ENCODE assay signal across 8 mouse cellular contexts in genomic region chr9:108196920-108197677, GRCm38 (mm10). TPM values are rescaled to one million over a fixed set of nuclear protein-coding genes. Genes with fewer than 3 reads are reported as not detected.
A peak's percentile ranks its signal among the peaks of the same experiment; 100 is the strongest.
DNase-seq lines count a peak whose midpoint lies in the region; ATAC-seq and TF ChIP-seq lines count a peak whose summit lies in the region.

No protein-coding gene starts in this region.

- ATAC-seq in kidney, postnatal 0 days (replicated peaks; ENCODE audit: low FRiP score, low read depth) = no peak
- ATAC-seq in forebrain, embryonic 12.5 days (ENCODE audit: low FRiP score) = peak; percentile 60; the same call in 1 of the 2 replicates
- ATAC-seq in neural tube, embryonic 13.5 days (ENCODE audit: low read depth) = no peak
- ATAC-seq in megakaryocyte progenitor cell, adult 5-6 weeks (replicated peaks; ENCODE audit: poor library complexity) = no peak
- no peak for ATAC-seq in activated CD4-positive, CD25-positive, alpha-beta regulatory T cell, adult 4 months

- H3K9ac ChIP-seq in kidney, postnatal 0 days (ENCODE audit: low read depth, low read length) = peak overlapping the region; percentile 40; the same call in 1 of the 2 replicates
- no peak overlapping the region for H3K9ac ChIP-seq in forebrain, embryonic 12.5 days
- H3K9ac ChIP-seq in neural tube, embryonic 13.5 days = 0 out of 2 replicates have a peak overlapping the region, but pooled peaks have one; percentile 22

- 0 out of 2 replicates have a peak, but pooled peaks cover 14% of the 10 kb centered on the region for H3K4me1 ChIP-seq in kidney, postnatal 0 days (replicated peaks; ENCODE audit: insufficient read depth, low read length)
- H3K4me1 ChIP-seq in forebrain, embryonic 12.5 days = peaks cover 24% of the 10 kb centered on the region
- H3K4me1 ChIP-seq in neural tube, embryonic 13.5 days (replicated peaks) = peaks cover 24% of the 10 kb centered on the region

- 19% methylated on average over 24 of the region's 24 CpGs for WGBS in kidney, postnatal 0 days
- WGBS in forebrain, embryonic 12.5 days = 24% methylated on average over 24 of the region's 24 CpGs
- 30% methylated on average over 24 of the region's 24 CpGs for WGBS in neural tube, embryonic 13.5 days

- H3K27ac ChIP-seq in kidney, postnatal 0 days = 0 out of 2 replicates have a peak overlapping the region, but pooled peaks have one; percentile 6
- no peak overlapping the region for H3K27ac ChIP-seq in forebrain, embryonic 12.5 days
- no peak overlapping the region for H3K27ac ChIP-seq in neural tube, embryonic 13.5 days (replicated peaks)

- H3K4me3 ChIP-seq in kidney, postnatal 0 days (replicated peaks; ENCODE audit: low read depth, low read length) = peak overlapping the region; percentile 9; the same call in 1 of the 2 replicates
- H3K4me3 ChIP-seq in forebrain, embryonic 12.5 days (replicated peaks) = no peak overlapping the region
- no peak overlapping the region for H3K4me3 ChIP-seq in neural tube, embryonic 13.5 days

- peak overlapping the region; percentile 48 for H3K4me2 ChIP-seq in kidney, postnatal 0 days (ENCODE audit: low read length)
- peak overlapping the region; percentile 38 for H3K4me2 ChIP-seq in forebrain, embryonic 12.5 days
- H3K4me2 ChIP-seq in neural tube, embryonic 13.5 days = peak overlapping the region; percentile 32

- TF ChIP-seq CTCF in kidney, postnatal 0 days (IDR thresholded peaks at IDR 0.05; ENCODE audit: low read depth) = peak; percentile 39

- H3K36me3 ChIP-seq in kidney, postnatal 0 days (ENCODE audit: insufficient read depth, low read length) = no peaks in the 10 kb centered on the region
- no peaks in the 10 kb centered on the region for H3K36me3 ChIP-seq in forebrain, embryonic 12.5 days (replicated peaks)
- no peaks in the 10 kb centered on the region for H3K36me3 ChIP-seq in neural tube, embryonic 13.5 days

- H3K9me3 ChIP-seq in kidney, postnatal 0 days (replicated peaks; ENCODE audit: low read length) = no peaks in the 10 kb centered on the region
- H3K9me3 ChIP-seq in forebrain, embryonic 12.5 days = no peaks in the 10 kb centered on the region
- no peaks in the 10 kb centered on the region for H3K9me3 ChIP-seq in neural tube, embryonic 13.5 days

- H3K27me3 ChIP-seq in kidney, postnatal 0 days (ENCODE audit: insufficient read depth, low read length) = no peaks in the 10 kb centered on the region
- peaks cover 7% of the 10 kb centered on the region; the same call in 1 of the 2 replicates for H3K27me3 ChIP-seq in forebrain, embryonic 12.5 days
- no peaks in the 10 kb centered on the region for H3K27me3 ChIP-seq in neural tube, embryonic 13.5 days

- peak; percentile 72 for DNase-seq in kidney, postnatal 0 days (ENCODE audit: low spot score)
- DNase-seq in kidney, adult 9 months = no peak
- DNase-seq in kidney, postnatal 14 days = peak; percentile 62
- no peak for DNase-seq in frontal cortex, postnatal 10 days (ENCODE audit: low spot score in 2 of 2)

RNA-seq across cellular contexts. Expression of gene Bsn, which starts 6.9 kb away (rescaled TPM):
- polyA plus RNA-seq in kidney, postnatal 0 days (2015; fragmentation: Nextera tagmentation; extraction: Ambion mirVana) = 0.25 and 0.31 TPM in 2 replicates
- polyA plus RNA-seq in forebrain, embryonic 12.5 days (2016; fragmentation: Nextera tagmentation; extraction: Ambion mirVana) = 3.6 and 3.9 TPM in 2 replicates
- 6.9 and 7.0 TPM in 2 replicates for polyA plus RNA-seq in neural tube, embryonic 13.5 days (2015; fragmentation: Nextera tagmentation; extraction: Ambion mirVana)
- total RNA-seq in megakaryocyte progenitor cell, adult 5-6 weeks (2015) = 4.7 and 5.5 TPM in 2 replicates
- 3.2 and 4.0 TPM in 2 replicates for total RNA-seq in megakaryocyte progenitor cell, adult 5-6 weeks (2017)
- under 1 TPM; 0.33 to 0.73 TPM for polyA plus RNA-seq in activated CD4-positive, CD25-positive, alpha-beta regulatory T cell, adult 4 months (2017; shearing (Covaris generic))

Comparison
In these comparisons a context has a peak if more than half of its experiments do, and no peak if none do; other contexts are left out.
1. DNase-seq: peak in kidney, postnatal 0 days (single experiment) and kidney, postnatal 14 days (single experiment); none in kidney, adult 9 months (single experiment) and frontal cortex, postnatal 10 days (0 of 2).
2. Peak in every context shown above with its lines, with median percentiles within 50 percentile points of each other: H3K4me2 ChIP-seq.